Mouse (Mus musculus) kidney, adult 11 months (tissue): Measurements from ENCODE around the gene Prc1.
"Not testable (repeated sequence)": the region's sequence is repeated elsewhere in the genome, so short reads cannot be mapped to it uniquely, and the experiment has no call there.

ENCODE experiments used
- DNase-seq: peaks from one replicate; pipeline ENCODE4 v3.0.0; 2022

Gene Prc1

GRCm38 (mm10) chr7:80285725-80286124 is 8.5 kb upstream of the Prc1 start:
- no peak for DNase-seq

GRCm38 (mm10) chr7:80287736-80288135 is 6.5 kb upstream of the Prc1 start:
- no peak for DNase-seq

GRCm38 (mm10) chr7:80294764-80295648 is 756 bp downstream of the Prc1 start:
- no peak for DNase-seq

- no peak for DNase-seq
Observed at GRCm38 (mm10) chr7:80296462-80296861, 2.2 kb downstream of the Prc1 start.

GRCm38 (mm10) chr7:80297041-80297440 is 2.8 kb downstream of the Prc1 start:
- DNase-seq = no peak

GRCm38 (mm10) chr7:80298754-80299153 is 4.5 kb downstream of the Prc1 start:
- no peak for DNase-seq

- no peak for DNase-seq
Observed at GRCm38 (mm10) chr7:80299568-80299967, 5.3 kb downstream of the Prc1 start.

GRCm38 (mm10) chr7:80301522-80301921 is 7.3 kb downstream of the Prc1 start:
- no peak for DNase-seq

- no peak for DNase-seq
Observed at GRCm38 (mm10) chr7:80307766-80308165, 13.5 kb downstream of the Prc1 start.

- DNase-seq = no peak
Observed at GRCm38 (mm10) chr7:80310771-80311170, 16.5 kb downstream of the Prc1 start.

- no peak for DNase-seq
Observed at GRCm38 (mm10) chr7:80315733-80316132, 21.5 kb downstream of the Prc1 start.

GRCm38 (mm10) chr7:80317439-80318115 is 23.3 kb downstream of the Prc1 start:
- no peak for DNase-seq

- no peak for DNase-seq
Observed at GRCm38 (mm10) chr7:80318670-80319069, 24.4 kb downstream of the Prc1 start.

- no peak for DNase-seq
Observed at GRCm38 (mm10) chr7:80319846-80320496, 25.7 kb downstream of the Prc1 start.

GRCm38 (mm10) chr7:80323336-80323735 is 29.1 kb downstream of the Prc1 start:
- no peak for DNase-seq

- peak; percentile 96 for DNase-seq
Observed at GRCm38 (mm10) chr7:80324043-80324815, 30.0 kb downstream of the Prc1 start, which contains the start of gene Rccd1. Gene Rccd1, minus strand, starts transcription at chr7:80324454.

GRCm38 (mm10) chr7:80324816-80325119 is 30.5 kb downstream of the Prc1 start:
- DNase-seq = not testable (repeated sequence)

- DNase-seq = no peak
Observed at GRCm38 (mm10) chr7:80325292-80325868, 31.1 kb downstream of the Prc1 start.

GRCm38 (mm10) chr7:80326076-80326475 is 31.8 kb downstream of the Prc1 start:
- no peak for DNase-seq

- DNase-seq = no peak
Observed at GRCm38 (mm10) chr7:80330278-80330677, 36.0 kb downstream of the Prc1 start.

GRCm38 (mm10) chr7:80331433-80331832 is 37.2 kb downstream of the Prc1 start:
- DNase-seq = no peak

GRCm38 (mm10) chr7:80334848-80335247 is 40.6 kb downstream of the Prc1 start:
- no peak for DNase-seq

- no peak for DNase-seq
Observed at GRCm38 (mm10) chr7:80336932-80337331, 42.7 kb downstream of the Prc1 start.
